In the genomic region with DNA sequence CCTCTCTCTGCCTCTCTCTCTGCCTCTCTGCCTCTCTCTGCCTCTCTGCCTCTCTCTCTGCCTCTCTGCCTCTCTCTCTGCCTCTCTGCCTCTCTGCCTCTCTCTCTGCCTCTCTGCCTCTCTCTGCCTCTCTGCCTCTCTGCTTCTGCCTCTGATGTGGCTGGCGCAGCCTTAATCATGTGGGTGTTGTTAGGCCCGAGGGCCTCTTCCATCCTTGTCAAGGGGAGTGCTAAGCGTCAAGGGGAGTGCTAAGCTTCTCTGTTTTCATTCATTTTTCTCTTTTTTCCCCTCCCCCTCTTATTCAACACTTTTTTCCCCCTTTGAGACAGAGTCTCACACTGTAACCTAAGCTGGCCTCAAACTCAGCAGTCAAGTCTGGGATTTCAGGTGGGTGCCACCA, we compare ENCODE assay signal across 7 mouse cellular contexts. TPM values are rescaled to one million over a fixed set of nuclear protein-coding genes. Genes with fewer than 3 reads are reported as not detected.
DNase-seq lines count a peak whose midpoint lies in the region; ATAC-seq and TF ChIP-seq lines count a peak whose summit lies in the region.
"Not testable (repeated sequence)": the region's sequence is repeated elsewhere in the genome, so short reads cannot be mapped to it uniquely, and the experiment has no call there.

No protein-coding gene starts in this region.

- not testable (repeated sequence) for H3K9ac ChIP-seq in kidney, embryonic 16.5 days (replicated peaks; ENCODE audit: low read length); stomach, postnatal 0 days (ENCODE audit: low read length)

- not testable (repeated sequence) for TF ChIP-seq CTCF in stomach, postnatal 0 days (IDR thresholded peaks at IDR 0.05; ENCODE audit: low read depth)

- not testable (repeated sequence) for TF ChIP-seq EP300 in stomach, postnatal 0 days (optimal IDR thresholded peaks at IDR 0.05)

- peak; percentile 59; the same call in 1 of the 2 replicates for ATAC-seq in kidney, embryonic 16.5 days (ENCODE audit: low FRiP score, low TSS enrichment)
- not testable (repeated sequence) for ATAC-seq in stomach, postnatal 0 days (ENCODE audit: low FRiP score, low TSS enrichment)

- not testable (repeated sequence) for H3K4me1 ChIP-seq in kidney, embryonic 16.5 days (ENCODE audit: insufficient read depth, low read length); stomach, postnatal 0 days (replicated peaks; ENCODE audit: control insufficient read depth, insufficient read depth)

- H3K4me3 ChIP-seq in kidney, embryonic 16.5 days (ENCODE audit: low read length); stomach, postnatal 0 days (ENCODE audit: low read depth, low read length): not testable (repeated sequence)

- DNase-seq in A20 (ENCODE audit: low read depth, low spot score), result peak; percentile 50
- DNase-seq in T-cell, adult 2 months (ENCODE audit: low spot score), result peak; percentile 30
- peak; percentile 59 for DNase-seq in heart, adult 11 months
- DNase-seq in stomach, postnatal 0 days (ENCODE audit: low spot score), result peak; percentile 9
- DNase-seq in thymus, postnatal 10 days (ENCODE audit: low spot score in 2 of 2), result peak; percentile 18 to 27
- peak; percentile 46 for DNase-seq in thymus, postnatal 4 days

- WGBS in kidney, embryonic 16.5 days, result 16% methylated on average over 3 of the region's 3 CpGs
- WGBS in stomach, postnatal 0 days, result 41% methylated on average over 3 of the region's 3 CpGs

- not testable (repeated sequence) for H3K9me3 ChIP-seq in kidney, embryonic 16.5 days (ENCODE audit: low read length); stomach, postnatal 0 days (ENCODE audit: control insufficient read depth, low read length)

- H3K27ac ChIP-seq in kidney, embryonic 16.5 days (ENCODE audit: low read length); stomach, postnatal 0 days (replicated peaks): not testable (repeated sequence)

- not testable (repeated sequence) for H3K27me3 ChIP-seq in kidney, embryonic 16.5 days (ENCODE audit: insufficient read depth, low read length); stomach, postnatal 0 days (ENCODE audit: control insufficient read depth, insufficient read depth, low read length)

- not testable (repeated sequence) for H3K36me3 ChIP-seq in kidney, embryonic 16.5 days (ENCODE audit: insufficient read depth, low read length); stomach, postnatal 0 days (ENCODE audit: control insufficient read depth, insufficient read depth, low read length)

- H3K4me2 ChIP-seq in kidney, embryonic 16.5 days (replicated peaks; ENCODE audit: low read depth, low read length); stomach, postnatal 0 days (replicated peaks; ENCODE audit: low read depth): not testable (repeated sequence)

RNA-seq across cellular contexts. Expression of a gene that starts 46.1 kb away (rescaled TPM):
- polyA plus RNA-seq in kidney, embryonic 16.5 days (2015; fragmentation: Nextera tagmentation; extraction: Ambion mirVana), result 142 and 145 TPM in 2 replicates
- 172 and 177 TPM in 2 replicates for polyA plus RNA-seq in stomach, postnatal 0 days (2015; fragmentation: Nextera tagmentation; extraction: Ambion mirVana)

Comparison
In these comparisons a context has a peak if more than half of its experiments do, and no peak if none do; other contexts are left out.
1. DNase-seq: peak in every context shown above with its lines; median percentile 59 in heart, adult 11 months; 50 in A20; 46 in thymus, postnatal 4 days; 30 in T-cell, adult 2 months; 22 in thymus, postnatal 10 days; 9 in stomach, postnatal 0 days.